Mouse (Mus musculus) layer of hippocampus, adult 9-11 months (tissue): ENCODE results near the gene Nol9.
A peak's percentile ranks its signal among the peaks of the same experiment; 100 is the strongest.

Experiments
- DNase-seq: peaks from one replicate; pipeline ENCODE4 v3.0.0; 2022

Gene Nol9

GRCm38 (mm10) chr4:152038985-152039830 is at the start of gene Nol9:
Gene Nol9, plus strand, starts transcription at chr4:152039321.
- peak; percentile 88 for DNase-seq

- DNase-seq: no peak
Observed at GRCm38 (mm10) chr4:151992091-151992490, 47.0 kb upstream of the Nol9 start.

GRCm38 (mm10) chr4:151993035-151993434 is 46.1 kb upstream of the Nol9 start:
- no peak for DNase-seq

GRCm38 (mm10) chr4:151994228-151995171 is 44.6 kb upstream of the Nol9 start:
- DNase-seq: no peak

- no peak for DNase-seq
Observed at GRCm38 (mm10) chr4:151995371-151996172, 43.5 kb upstream of the Nol9 start.

DNA sequence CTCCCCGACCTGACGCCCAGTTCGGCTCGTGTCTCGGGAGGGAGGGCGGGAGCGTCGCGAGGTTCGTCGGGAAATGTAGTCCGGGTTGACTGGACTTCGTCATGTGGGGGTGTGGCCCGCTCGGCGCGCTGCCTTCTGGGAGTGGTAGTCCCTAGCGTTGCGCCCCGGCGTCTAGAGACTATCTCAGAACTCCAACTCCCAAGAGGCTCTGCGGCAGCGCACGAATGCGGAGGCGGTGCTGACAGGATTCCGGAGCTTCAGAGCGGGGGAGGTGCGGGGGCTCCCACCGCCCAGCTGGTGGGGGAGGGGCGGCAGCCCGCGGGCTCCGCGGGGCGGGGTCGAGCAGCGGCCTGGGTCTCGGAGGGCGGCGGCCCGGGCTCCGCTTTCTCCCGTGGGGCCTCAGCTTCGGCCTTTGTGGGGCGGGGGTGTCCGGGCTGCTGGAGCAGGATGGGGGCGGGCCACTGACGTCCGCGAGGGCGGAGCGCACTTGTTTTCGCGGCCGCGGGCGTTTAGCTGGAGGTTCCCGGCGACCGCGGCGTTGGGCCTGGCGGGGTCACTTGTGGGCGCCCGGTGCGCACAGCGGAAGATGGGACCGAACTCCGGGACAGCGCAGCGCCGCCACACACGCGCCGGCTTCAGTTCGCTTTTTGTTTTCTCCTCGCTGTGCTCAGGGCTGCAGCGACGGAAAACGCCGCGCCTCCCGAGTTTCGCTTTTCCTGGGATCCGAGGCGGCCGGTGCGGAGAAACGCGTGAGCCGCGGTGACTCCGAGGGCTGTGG is 42.8 kb upstream of the Nol9 start, which contains the start of gene Phf13:
TSS of gene Phf13 (minus strand) at position 86 of the 778 bp plus-strand sequence.
- peak; percentile 100 for DNase-seq

GRCm38 (mm10) chr4:151996951-151997222 is 42.2 kb upstream of the Nol9 start:
- DNase-seq: no peak

- DNase-seq: no peak
Observed at GRCm38 (mm10) chr4:151997701-151998100, 41.4 kb upstream of the Nol9 start.

DNA sequence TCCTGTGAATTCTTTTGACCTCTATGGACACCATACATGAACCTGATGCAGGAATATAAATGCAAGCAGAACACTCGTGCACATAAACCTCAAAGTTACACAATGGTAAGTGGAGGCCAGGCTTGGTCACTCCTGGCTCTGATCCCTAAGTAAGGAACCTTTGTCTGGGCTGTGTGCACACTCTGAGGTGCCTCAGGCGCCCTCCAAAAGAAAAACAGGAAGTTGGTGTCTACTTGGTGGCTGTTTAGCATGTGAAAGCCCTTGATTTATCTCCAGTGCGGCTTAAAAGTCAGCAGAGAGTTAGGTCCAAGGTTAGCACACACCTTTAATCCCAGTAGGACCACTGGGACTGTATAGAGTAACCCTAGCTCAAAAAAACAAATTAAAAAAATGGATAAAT is 39.6 kb upstream of the Nol9 start:
- DNase-seq: no peak

DNA sequence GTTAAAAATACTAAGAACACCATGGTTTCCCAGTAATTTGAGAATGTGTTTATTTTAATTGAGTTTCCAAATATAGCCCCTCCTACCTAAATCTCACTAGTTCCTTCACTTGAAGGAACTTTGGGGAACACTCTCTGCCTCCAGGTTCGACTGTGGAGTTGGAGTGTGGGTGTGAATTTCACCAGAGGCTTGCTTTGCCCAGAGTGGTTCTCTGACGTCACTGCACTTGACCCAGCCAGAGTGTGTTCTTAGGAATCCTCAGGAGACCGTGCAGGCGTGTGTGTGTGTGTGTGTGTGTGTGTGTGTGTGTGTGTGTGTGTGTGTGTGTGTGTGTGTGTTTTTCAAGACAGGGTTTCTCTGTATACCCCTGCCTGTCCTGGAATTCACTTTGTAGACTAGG is 38.2 kb upstream of the Nol9 start:
- no peak for DNase-seq

- DNase-seq: no peak
Observed at GRCm38 (mm10) chr4:152001335-152001734, 37.8 kb upstream of the Nol9 start.

DNA sequence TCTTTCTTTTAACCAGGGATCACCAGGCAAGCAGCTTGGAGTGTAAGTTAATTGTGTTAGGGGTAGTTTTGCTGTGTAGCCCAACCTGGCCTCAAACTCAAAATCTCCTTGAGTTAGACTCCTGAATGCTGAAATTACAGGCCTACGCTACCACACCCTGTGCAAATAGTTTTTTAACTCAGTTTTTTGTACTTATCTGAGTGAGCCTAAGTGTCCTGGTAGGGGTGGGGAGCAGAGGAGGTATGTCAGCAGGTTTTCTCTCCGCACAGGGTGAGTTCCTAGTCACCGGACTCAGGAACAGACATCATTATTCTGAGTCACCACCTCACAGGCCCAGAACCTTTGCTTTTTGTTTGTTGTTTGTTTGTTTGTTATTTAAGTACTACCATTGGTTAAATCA is 37.1 kb upstream of the Nol9 start:
- no peak for DNase-seq

GRCm38 (mm10) chr4:152006137-152006536 is 33.0 kb upstream of the Nol9 start:
- DNase-seq: no peak

DNA sequence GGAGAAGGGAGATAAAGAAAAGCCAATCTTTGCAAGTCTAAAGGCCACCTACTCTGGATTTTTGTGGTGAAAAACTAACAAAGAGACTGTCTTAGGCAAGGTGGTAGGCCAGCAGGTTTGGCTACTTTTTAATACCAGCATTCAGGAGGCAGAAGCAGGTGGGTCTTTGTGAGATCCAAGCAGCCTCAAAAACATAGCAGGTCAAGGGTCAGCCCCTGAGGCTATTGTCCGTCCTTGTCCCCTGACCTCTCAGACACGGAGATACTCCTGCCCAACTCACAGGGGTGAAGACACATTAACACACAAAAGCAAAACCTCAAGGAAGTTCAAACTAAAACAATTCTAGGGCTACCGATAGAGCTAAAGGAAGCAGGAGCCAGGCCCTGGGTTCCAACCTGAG is 32.3 kb upstream of the Nol9 start:
- no peak for DNase-seq

- DNase-seq: no peak
Observed at GRCm38 (mm10) chr4:152007481-152008147, 31.5 kb upstream of the Nol9 start.

GRCm38 (mm10) chr4:152008148-152008500 is 31.0 kb upstream of the Nol9 start:
- DNase-seq: no peak

DNA sequence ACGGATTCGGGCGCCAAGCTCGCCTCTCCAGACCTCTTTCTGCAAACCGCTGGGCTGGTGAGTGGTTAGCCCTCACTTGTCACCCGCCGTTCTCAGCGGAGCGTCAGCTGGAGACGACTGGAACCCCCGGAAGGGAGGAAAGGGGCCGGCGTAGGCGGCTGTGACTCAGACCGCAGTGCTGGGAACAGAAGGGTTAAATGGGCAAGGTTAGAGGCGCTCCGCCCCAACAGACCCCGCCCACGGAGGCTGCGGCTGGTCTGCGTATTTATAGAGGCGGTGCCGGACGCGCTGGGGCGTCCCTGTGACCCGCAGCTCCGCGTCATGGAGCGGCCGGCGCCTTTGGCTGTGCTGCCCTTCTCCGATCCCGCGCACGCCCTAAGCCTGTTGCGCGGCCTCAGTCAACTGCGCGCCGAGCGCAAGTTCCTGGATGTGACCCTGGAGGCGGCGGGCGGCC is 30.5 kb upstream of the Nol9 start, which contains the start of gene Klhl21:
TSS of gene Klhl21 (plus strand) at position 182 of the 454 bp plus-strand sequence.
- DNase-seq: peak; percentile 95

- DNase-seq: peak; percentile 80
Observed at GRCm38 (mm10) chr4:152009076-152010051, 29.8 kb upstream of the Nol9 start.

- peak; percentile 38 for DNase-seq
Observed at GRCm38 (mm10) chr4:152010091-152010706, 28.9 kb upstream of the Nol9 start.

DNA sequence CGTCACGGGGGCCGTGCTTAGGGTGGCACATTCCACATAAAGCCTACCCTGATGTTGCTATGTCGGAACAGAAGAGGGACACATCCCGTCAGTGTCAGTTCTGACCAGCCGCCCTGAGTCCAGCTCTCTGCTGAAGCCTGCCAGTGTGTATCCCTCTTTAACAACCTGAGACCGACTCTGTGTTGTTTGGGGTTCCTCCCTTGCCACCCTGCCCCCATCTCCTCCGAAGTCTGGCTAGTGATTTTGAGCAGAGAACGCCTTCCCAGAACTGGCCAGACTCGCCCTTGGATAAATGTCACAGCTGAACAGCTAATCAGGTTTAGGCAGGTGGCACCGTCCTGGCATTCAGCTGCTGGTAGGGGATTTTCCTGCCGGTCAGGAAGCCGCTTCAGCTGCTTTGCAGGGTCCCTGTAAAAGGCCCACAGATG is 28.4 kb upstream of the Nol9 start:
- no peak for DNase-seq
